Mouse (Mus musculus) liver, embryonic 14.5 days (tissue): Measurements from ENCODE around the gene Zfp950.

ENCODE experiments used
- CTCF ChIP-seq: IDR thresholded peaks from 2 replicates; pipeline ENCODE4 v1.5.1; 2016; ENCODE audit warnings: antibody characterized with exemption, low read depth, control low read depth
- EP300 ChIP-seq: IDR thresholded peaks from 2 replicates; pipeline ENCODE4 v1.6.1; 2016; ENCODE audit warnings: antibody characterized with exemption, low read depth

DNA sequence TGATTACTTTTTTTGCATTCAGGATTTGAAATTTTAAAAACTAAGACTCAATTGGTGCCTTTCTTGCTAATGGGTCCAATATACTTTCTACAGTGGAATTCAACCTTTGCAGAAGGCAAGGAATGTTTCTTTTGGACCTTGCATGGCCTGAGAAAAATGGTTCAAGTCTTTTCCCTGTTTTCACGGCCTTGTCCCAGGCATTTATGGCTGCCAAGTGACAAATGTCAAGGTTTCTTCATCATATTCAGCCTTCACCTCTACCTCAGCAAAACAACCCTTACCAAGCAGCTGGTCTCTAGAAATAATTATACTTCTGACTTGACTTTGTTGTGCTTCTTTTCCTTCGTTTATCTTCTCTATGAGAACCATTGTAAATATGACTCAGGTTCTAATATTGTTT lies 43.9 kb downstream of the Zfp950 start:
- TF ChIP-seq CTCF = no peak
- TF ChIP-seq EP300 = no peak
